Mouse (Mus musculus): ENCODE results near the gene Riok2. TPM values are rescaled to one million over a fixed set of nuclear protein-coding genes. Genes with fewer than 3 reads are reported as not detected.
"Not testable (repeated sequence)": the region's sequence is repeated elsewhere in the genome, so short reads cannot be mapped to it uniquely, and the experiment has no call there.

Gene Riok2
- total RNA-seq (2021) = 10 to 100 TPM; 17.8 to 18.5 TPM

- DNase-seq (ENCODE audit: extremely low spot score in 1 of 2, low spot score in 1 of 2) = peak; percentile 74 to 79
Observed at GRCm38 (mm10) chr17:17373918-17374910, at the start of gene Riok2. Riok2 (plus strand) TSS chr17:17374309.

GRCm38 (mm10) chr17:17326022-17326421, 48.1 kb upstream of the Riok2 start:
- not testable (repeated sequence) for DNase-seq (ENCODE audit: extremely low spot score in 1 of 2, low spot score in 1 of 2)

GRCm38 (mm10) chr17:17326636-17327035, 47.5 kb upstream of the Riok2 start:
- DNase-seq (ENCODE audit: extremely low spot score in 1 of 2, low spot score in 1 of 2) = no peak

- DNase-seq (ENCODE audit: extremely low spot score in 1 of 2, low spot score in 1 of 2) = not testable (repeated sequence)
Observed at GRCm38 (mm10) chr17:17345374-17346183, 28.5 kb upstream of the Riok2 start.

GRCm38 (mm10) chr17:17346281-17346680, 27.8 kb upstream of the Riok2 start:
- not testable (repeated sequence) for DNase-seq (ENCODE audit: extremely low spot score in 1 of 2, low spot score in 1 of 2)

GRCm38 (mm10) chr17:17373550-17373917, 575 bp upstream of the Riok2 start:
- no peak for DNase-seq (ENCODE audit: extremely low spot score in 1 of 2, low spot score in 1 of 2)

- DNase-seq (ENCODE audit: extremely low spot score in 1 of 2, low spot score in 1 of 2) = no peak
Observed at GRCm38 (mm10) chr17:17375581-17375980, 1.5 kb downstream of the Riok2 start.

- no peak for DNase-seq (ENCODE audit: extremely low spot score in 1 of 2, low spot score in 1 of 2)
Observed at GRCm38 (mm10) chr17:17383703-17384102, 9.6 kb downstream of the Riok2 start.

GRCm38 (mm10) chr17:17384502-17384901, 10.4 kb downstream of the Riok2 start:
- no peak for DNase-seq (ENCODE audit: extremely low spot score in 1 of 2, low spot score in 1 of 2)

GRCm38 (mm10) chr17:17386117-17386516, 12.0 kb downstream of the Riok2 start:
- DNase-seq (ENCODE audit: extremely low spot score in 1 of 2, low spot score in 1 of 2) = no peak

GRCm38 (mm10) chr17:17391823-17392222, 17.7 kb downstream of the Riok2 start:
- no peak for DNase-seq (ENCODE audit: extremely low spot score in 1 of 2, low spot score in 1 of 2)

GRCm38 (mm10) chr17:17392863-17393262, 18.8 kb downstream of the Riok2 start:
- no peak for DNase-seq (ENCODE audit: extremely low spot score in 1 of 2, low spot score in 1 of 2)

GRCm38 (mm10) chr17:17393300-17393699, 19.2 kb downstream of the Riok2 start:
- no peak for DNase-seq (ENCODE audit: extremely low spot score in 1 of 2, low spot score in 1 of 2)

- DNase-seq (ENCODE audit: extremely low spot score in 1 of 2, low spot score in 1 of 2) = peak; percentile 71 to 91
Observed at GRCm38 (mm10) chr17:17394336-17394735, 20.2 kb downstream of the Riok2 start.

GRCm38 (mm10) chr17:17396869-17397268, 22.8 kb downstream of the Riok2 start:
- no peak for DNase-seq (ENCODE audit: extremely low spot score in 1 of 2, low spot score in 1 of 2)

GRCm38 (mm10) chr17:17398664-17399063, 24.6 kb downstream of the Riok2 start:
- no peak for DNase-seq (ENCODE audit: extremely low spot score in 1 of 2, low spot score in 1 of 2)

GRCm38 (mm10) chr17:17402222-17403004, 28.3 kb downstream of the Riok2 start, which contains the start of gene Lix1:
Lix1 (plus strand) TSS chr17:17402672.
- peak; percentile 51 to 52 for DNase-seq (ENCODE audit: extremely low spot score in 1 of 2, low spot score in 1 of 2)

GRCm38 (mm10) chr17:17403038-17403437, 28.9 kb downstream of the Riok2 start:
- DNase-seq (ENCODE audit: extremely low spot score in 1 of 2, low spot score in 1 of 2) = no peak

GRCm38 (mm10) chr17:17403578-17404112, 29.5 kb downstream of the Riok2 start:
- DNase-seq (ENCODE audit: extremely low spot score in 1 of 2, low spot score in 1 of 2) = no peak
